Mouse (Mus musculus) large intestine, adult 2 months (tissue): ENCODE data around the gene Tsc22d2. TPM values are rescaled to one million over a fixed set of nuclear protein-coding genes. Genes with fewer than 3 reads are reported as not detected.

Source experiments
- DNase-seq: peaks from one replicate; pipeline ENCODE4 v3.0.0-alpha.2; 2012; ENCODE audit warnings: low read depth, low spot score
- WGBS: fragments of 180-500 bp; shearing (Covaris S2); methylation state at CpG from one replicate; pipeline ENCODE4 v1.1.7; 2018; 5-methylcytosine and 5-hydroxymethylcytosine counted together
- polyA plus RNA-seq: library from polyadenylated mRNA; depleted of rRNA; stranded (reverse); fragments of >200 nt; gene quantifications from 2 replicates; pipeline ENCODE4 v1.2.3, GENCODE M21; 2012; rRNA removed

Tsc22d2 gene
- 4.2 and 8.6 TPM in 2 replicates for polyA plus RNA-seq

DNA sequence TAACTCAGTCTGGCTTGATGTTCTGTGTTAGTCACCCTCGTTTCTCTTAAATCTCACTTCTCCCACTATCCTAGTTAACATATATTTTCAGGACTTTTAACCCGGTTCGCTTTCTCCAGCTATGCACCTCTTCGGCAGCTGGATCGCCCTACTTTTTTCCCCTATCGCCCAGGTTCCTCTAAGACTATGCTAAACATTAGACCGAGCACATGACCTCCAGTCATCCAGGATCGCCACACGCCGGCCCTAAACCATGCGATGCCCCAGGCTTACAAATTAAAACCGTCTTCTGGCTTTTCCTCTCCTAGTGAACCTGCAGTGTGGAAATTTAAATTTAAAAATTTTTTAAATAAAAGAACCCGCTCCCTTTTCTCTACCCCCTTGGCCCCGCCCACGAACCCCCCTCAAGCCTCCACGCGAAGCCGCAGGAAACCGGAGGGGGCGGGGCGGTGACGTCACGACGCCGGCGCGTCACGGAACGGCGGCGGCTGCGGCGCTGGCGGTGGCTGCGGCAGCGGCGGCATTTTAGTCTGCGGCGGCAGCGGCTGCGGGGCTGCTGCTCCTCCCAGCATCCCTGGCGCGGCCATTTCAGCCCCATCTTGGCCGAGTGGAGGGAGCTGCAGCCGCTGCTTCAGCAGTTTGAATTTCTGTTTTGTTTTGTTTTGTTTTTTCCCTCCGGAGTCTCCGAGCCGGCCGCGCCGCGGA is at the start of gene Tsc22d2:
Gene Tsc22d2, plus strand, starts transcription at position 482 of the 705 bp plus-strand sequence.
- no peak for DNase-seq
- WGBS, result under 1% methylated on average over 52 of the region's 52 CpGs

DNA sequence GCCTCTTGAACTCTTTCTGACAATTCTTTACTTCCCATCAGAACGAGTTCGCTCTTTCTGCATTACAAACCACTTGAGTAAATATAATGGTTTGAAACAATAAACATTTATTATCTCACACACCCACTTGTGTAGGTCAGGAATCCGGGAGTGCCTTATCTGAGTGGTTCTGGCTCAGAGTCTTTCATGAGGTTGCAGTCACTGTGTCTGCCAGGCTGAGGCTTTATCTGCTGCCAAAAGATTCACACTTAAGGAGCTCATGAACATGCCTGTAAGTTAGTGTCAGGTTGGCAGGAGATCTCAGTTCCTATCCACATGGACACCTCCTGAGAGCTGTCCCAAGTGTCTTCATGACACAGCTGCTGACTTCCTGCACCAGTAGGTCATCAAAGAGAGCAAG is 47.8 kb upstream of the Tsc22d2 start:
- WGBS, result 24% methylated on average over 3 of the region's 3 CpGs

DNA sequence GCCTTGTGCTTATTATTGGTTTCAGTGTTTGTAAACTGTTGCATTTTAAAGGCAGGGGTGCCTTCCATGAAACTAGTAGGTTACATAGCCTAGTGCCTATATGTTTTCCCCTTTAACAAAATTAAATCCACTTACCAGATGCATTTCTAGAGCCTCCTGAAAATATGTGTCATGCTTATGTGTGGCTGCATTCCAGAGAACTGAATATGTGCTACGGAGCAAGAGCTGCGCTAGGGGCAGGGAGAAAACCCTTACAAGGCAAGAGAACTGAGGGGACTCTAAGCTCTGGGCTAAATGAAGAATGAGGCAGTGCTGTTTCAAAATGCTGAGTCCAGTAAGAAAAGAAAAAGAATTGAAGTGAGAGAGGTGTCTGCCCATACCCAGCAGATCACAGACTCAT is 43.7 kb upstream of the Tsc22d2 start:
- no peak for DNase-seq
- WGBS, result 84% methylated on average over 2 of the region's 2 CpGs

More for the DNA sequence above, 47.8 kb upstream of the Tsc22d2 start:
- peak; percentile 44 for DNase-seq

DNA sequence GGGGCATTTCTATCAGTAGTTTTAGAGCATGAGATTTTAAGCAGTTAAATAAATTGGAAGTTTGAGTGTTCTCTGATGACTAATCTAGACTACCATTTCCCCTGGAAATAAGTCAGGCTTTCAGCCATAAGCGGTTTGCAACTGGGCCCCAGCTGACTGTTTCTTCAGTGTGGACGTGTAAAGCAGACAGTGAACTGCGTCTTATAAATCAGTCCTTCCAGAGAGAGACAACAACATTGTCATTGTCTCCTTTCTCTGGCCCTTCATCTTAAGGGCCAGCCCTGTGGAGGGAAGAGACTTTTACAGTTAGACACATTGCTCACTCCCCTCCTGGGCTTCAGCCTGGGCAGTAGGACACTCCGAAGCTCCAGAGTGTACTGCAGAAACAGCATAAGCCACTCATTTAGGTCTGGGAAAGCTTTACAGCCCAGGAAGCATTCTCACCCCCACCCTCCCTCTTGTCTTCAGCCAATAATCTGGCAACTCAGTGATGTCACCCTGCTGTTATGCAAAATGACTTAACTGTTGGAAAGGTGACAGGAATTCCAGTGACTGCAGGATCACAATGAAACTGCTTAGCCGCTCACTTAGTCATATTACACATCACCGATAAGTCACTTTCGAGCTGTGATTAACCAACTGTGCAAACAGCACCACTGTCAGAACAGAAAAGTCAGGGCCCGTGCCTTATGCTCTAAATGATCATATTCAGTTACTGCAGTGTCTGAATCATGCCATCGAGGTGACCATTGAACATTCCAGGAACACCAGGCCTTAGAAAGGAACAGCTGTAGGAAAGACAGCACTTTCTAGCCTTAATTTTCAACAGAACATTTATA is 42.2 kb upstream of the Tsc22d2 start:
- WGBS, result 7% methylated on average over 9 of the region's 9 CpGs
- peak; percentile 89 for DNase-seq

DNA sequence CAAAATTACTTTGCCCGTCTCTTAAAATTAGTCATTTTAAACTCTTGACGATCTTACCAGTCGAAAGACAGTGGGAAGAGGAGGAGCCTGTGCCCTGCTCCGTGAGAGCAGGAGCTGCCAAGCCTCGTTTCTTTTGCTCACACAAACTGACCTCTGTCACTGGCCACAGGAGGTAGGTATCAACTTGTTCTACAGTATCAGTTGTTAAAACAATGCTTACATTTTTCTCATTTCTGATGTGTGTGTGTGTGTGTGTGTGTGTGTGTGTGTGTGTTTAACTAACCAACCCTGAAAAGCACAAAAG is 41.7 kb upstream of the Tsc22d2 start:
- no peak for DNase-seq

DNA sequence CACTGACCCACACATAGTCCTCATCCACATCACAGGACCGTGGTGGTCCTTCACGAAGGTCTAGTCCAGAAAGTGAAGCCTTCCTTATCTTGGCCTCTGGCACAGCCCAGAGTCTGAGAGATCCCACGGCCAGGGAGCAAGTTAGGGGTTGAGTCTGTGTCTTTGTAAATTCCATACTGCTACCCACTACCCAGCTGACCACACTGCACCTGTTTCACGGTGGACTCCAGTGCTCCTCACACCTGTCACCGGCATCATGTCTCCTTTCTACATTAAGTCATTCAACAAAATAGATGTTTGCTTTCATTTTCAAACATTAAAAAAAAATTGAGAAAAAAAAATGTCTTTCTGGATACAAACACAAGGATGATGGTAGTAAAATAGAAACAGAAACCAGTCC is 40.2 kb upstream of the Tsc22d2 start:
- 84% methylated on average over 5 of the region's 5 CpGs for WGBS
- DNase-seq, result no peak

More for the DNA sequence above, 41.7 kb upstream of the Tsc22d2 start:
- WGBS, result 4% methylated on average over 5 of the region's 5 CpGs

DNA sequence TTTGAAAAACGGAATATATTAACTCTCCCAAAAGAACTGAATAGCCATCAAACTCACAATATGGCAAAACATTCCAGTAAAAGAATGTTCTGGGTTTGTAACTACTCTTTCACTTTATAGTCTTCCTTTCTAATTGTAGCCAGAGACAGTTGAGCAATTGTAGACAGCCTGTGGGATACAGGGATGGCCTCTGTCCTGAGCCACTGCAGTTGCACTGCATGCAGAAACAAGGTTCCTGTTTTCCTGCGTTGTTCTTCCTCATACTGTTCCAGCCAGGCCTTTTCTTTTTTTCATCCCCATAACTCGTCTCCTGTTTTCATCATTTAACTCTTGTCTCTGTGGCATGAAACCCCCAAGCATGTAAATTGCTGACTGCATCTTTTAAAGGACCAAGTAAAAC is 37.8 kb upstream of the Tsc22d2 start:
- DNase-seq, result no peak
- WGBS, result 62% methylated on average over 3 of the region's 3 CpGs

DNA sequence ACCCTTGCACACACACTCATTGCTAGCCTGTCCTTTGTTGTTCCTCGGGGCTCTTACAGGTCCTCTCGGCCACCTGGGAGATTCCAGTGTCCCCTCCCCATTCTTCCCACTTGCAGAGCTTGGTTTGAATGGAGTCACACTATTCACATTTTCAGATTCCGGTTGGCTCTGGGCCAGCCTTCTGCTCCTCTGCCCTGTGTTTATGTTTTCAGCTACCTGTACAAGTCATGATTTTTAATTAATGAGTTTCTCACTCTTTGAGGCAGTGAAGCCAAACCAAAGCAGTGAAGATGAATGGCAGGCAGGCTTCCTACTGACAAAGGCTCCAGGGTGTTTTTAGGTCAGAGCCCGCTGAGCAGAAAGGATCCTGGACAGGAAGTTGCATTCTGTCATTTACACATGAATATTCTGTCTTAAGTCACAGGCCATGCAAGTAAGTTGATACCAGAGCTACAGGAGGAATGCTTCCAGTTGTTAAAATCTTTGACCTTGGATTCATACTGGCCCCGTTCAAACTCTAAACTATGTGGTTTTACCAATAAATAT is 36.9 kb upstream of the Tsc22d2 start:
- WGBS, result 69% methylated on average over 5 of the region's 5 CpGs
- no peak for DNase-seq

DNA sequence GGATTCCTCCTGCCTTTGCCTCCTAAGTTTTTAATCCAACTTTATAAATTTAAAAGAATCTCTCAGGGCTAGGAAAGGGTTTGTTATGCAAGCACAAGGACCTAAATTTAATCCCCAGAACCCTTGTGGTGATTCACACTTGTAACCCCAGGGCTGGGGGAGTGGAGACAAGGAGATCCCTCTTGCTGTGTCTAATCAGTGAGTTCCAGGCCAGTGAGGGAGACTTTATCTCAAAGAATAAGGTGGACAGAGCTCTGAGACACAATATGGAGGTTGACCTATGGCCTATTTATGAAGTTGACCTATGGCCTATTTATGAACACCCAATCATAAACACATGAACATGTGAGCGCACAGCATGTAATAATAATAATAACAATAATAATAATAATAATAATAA is 31.8 kb upstream of the Tsc22d2 start:
- DNase-seq, result no peak
- 98% methylated on average over 1 of the region's 1 CpGs for WGBS

DNA sequence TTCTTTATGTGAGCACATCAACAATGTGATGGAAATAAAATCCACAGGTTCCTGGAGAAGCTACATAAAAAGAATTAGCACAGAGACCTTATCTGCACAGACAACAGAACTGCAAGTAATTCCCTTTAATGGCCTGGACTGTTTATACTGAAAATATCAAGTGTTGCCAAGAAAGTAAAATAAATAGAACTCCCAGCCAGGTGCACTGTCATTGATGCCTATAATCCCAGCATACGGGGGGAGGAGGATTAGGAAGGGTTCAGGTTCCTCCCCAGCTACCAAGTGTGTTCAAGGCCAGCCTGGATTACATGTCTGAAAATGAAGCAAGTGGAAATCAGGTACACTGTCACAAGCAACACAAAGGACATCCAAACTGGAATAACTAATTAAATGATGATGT is 29.5 kb upstream of the Tsc22d2 start:
- 11% methylated on average over 1 of the region's 1 CpGs for WGBS
- DNase-seq, result no peak

DNA sequence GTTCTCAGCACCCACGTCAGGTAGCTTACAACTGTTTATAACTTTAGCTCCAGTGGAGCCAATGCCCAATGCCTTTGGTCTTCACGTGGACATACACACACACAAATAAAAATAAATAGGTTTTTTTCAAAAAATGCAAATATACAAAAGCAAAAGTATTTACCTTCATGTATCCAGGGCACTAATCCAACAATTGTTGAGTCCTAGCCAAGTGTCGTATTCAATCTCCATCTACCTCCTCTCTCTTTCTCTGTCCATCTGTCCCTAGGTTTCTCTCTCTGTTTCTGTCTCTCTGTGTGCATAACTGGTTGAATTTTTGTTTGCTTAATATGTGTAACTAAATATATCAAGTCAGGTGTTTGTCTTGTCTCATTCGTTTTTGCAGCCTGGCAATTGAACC is 25.8 kb upstream of the Tsc22d2 start:
- 70% methylated on average over 4 of the region's 4 CpGs for WGBS

DNA sequence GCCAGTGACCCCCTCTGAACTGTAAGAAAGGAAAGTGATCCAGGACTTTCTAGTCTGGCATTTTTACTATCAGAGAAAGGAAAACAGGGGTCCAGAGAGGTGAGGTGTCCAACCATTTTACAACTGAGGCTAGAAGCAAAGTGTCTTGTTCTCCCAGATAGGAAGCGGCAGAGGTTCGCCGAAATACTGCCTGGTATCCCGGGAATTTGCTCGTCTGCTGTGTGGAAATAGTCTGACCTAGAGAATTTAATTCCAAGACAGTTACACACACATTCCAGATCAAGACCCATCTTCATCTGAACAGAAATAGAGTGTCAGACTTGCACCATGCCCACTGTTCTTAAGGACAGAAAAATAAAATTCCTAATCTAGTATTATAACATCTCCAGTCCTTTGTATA is 16.0 kb upstream of the Tsc22d2 start:
- 67% methylated on average over 5 of the region's 5 CpGs for WGBS
- DNase-seq, result no peak

More for the DNA sequence above, 25.8 kb upstream of the Tsc22d2 start:
- DNase-seq, result no peak

DNA sequence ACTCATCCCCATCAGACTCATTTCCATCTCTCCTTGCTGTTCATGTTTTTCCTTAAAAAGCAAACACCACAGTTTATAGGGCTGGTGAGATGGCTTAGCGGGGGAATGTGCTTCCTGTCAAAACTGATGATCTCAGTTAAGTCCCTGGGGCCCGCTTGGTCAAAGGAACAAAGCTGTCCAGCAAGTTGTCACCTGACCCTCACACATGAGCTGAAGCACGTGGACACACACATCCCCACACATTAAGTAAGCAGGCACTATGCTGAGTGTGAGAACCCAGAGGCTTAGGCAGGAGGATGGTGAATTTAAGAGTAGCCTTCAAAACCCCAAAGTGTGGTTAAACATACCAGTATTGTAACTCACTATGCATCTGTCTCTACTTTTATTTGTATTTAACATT is 14.6 kb upstream of the Tsc22d2 start:
- 68% methylated on average over 3 of the region's 3 CpGs for WGBS
- no peak for DNase-seq

DNA sequence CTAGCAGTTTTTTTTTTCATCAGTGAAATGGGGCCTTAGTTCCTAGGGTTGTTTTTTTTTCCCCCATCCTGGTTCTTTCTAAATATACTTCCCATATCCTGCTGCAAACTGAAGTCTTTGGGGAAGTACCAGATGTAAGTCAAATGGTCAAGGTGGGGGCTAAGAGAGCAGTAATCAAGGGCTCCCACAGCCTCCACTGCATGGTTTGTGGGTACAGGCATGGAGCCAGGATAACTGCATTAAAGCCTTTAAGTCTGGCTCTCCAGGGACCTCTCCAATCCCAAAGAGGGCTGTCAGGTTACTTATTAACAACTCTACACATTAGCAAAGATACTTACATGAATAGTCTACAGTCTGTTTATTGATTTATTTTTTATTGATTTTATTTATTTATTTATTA is 2.8 kb upstream of the Tsc22d2 start:
- DNase-seq, result no peak

DNA sequence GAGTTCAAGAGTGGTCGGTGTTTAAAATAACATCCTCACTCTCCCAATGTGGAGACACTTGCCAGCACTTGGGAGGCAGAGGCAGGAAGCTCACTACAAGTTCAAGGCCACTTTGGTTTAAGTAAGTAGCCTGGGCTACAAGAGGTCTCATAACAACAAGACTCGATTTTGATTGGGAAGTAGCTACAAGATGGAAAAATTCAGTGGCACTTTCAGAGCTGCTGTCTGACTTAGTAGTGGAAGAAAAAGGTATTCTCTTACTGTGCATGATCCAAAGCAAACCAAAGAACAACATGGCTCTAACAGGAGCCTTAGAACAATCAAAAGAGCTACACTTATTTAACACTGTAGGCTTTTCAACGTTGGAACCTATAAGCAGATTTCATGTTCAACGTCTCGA is 844 bp upstream of the Tsc22d2 start:
- no peak for DNase-seq
- WGBS, result 22% methylated on average over 5 of the region's 5 CpGs

DNA sequence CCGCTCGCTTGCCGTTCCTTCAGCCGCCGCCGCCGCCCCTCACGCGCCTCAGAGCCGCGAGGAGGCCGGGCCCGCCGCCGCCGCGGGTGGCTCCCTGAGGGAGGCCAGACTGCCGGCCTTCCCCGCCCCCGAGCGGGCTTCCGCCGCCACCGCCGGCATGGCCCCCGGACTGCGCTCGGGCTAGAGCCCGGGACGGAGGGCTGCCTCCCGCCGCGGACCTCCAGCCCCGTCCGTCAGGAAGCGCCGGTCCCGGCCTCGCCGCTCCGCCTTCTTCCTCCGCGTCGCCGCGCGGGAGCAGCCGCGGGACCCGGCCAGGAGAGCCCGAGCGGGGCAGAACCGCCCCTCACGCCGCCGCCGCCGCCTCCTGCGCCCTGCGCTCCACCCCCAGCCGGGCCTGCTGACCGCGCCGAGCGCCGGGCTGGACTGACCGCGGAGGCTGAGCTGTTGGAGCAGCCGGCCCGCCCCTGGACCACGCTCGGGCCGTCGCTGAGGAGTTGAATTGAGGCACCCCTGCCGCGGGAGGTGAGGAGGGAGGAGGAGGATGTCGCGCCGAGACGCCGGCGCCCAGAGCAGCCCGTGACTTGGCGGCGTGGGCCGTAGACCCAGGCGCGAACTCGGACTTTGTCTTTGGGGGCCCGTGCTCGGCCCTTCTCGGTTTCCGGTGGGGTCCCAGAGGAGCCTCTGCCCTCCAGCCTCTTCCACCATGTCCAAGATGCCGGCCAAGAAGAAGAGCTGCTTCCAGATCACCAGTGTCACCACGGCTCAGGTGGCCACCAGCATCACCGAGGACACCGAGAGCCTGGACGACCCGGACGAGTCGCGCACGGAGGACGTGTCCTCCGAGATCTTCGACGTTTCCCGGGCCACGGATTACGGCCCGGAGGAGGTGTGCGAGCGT is 720 bp downstream of the Tsc22d2 start:
- no peak for DNase-seq
- under 1% methylated on average over 107 of the region's 113 CpGs for WGBS

DNA sequence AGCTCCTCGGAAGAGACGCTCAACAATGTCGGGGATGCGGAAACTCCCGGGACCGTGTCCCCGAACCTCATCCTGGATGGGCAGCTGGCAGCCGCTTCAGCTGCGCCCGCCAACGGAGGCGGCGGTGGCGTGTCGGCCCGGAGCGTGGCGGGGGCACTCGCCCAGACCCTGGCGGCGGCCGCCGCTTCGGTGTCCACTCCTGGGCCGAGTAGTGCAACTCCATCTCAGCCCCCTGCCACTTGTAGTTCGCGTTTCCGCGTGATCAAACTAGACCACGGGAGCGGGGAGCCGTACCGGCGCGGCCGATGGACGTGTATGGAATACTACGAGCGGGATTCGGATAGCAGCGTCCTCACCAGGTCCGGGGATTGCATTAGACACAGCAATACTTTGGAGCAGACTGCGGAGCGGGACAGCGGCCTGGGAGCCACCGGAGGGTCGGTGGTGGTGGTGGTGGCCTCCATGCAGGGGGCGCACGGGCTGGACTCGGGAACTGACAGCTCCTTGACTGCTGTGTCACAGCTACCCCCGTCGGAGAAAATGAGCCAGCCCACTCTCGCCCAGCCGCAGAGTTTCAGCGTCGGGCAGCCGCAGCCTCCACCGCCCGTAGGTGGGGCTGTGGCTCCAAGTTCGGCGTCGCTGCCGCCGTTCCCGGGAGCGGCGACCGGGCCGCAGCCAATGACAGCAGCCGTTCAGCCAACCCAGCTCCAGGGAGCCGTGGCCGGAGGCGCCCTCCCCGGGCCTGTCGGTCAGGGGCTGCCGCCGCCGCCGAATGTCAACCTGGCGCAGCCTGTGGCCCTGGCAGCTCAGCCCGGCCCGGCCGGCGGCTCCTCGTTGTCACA is 1.6 kb downstream of the Tsc22d2 start:
- DNase-seq, result no peak
- WGBS, result under 1% methylated on average over 85 of the region's 85 CpGs

DNA sequence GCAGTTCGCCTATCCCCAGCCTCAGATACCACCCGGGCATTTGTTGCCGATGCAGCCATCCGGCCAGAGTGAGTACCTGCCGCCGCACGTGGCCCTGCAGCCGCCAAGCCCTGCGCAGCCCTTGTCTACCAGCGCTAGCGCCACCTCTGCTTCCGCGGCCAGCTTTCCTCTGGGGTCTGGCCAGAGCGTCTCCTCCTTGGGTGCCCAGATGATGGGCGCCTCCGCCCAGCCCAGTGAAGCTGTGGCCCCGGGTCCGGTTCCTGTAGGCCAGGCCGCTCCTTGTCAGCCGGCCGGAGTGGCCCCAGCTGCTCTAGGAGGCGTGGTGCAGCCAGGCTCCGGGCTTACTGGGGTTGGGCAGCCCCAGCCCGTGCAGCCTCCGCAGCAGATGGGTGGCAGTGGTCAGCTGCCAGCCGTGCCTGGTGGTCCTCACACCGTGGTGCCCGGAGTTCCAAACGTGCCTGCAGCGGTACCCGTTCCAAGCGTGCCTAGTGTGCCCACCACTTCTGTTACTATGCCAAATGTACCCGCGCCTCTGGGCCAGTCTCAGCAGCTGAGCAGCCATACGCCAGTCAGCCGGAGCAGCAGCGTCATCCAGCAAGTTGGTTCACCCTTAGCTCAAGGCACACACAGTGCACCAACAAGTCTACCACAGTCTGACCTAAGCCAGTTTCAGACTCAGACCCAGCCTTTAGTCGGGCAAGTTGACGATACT is 2.4 kb downstream of the Tsc22d2 start:
- WGBS, result under 1% methylated on average over 39 of the region's 39 CpGs
- DNase-seq, result no peak
